Mouse (Mus musculus): Measurements from ENCODE around the gene Vmn1r1. TPM values are rescaled to one million over a fixed set of nuclear protein-coding genes. Genes with fewer than 3 reads are reported as not detected.

The Vmn1r1 gene
- total RNA-seq, 2 experiments from 2014 or later, result not detected

Other genes with a start within 250 kb of the Vmn1r1 start
- gene Enah, start 144.5 kb downstream of the Vmn1r1 start, total RNA-seq (2021), result 100 to 1,000 TPM; 181 to 193 TPM
- gene Srp9, start 39.7 kb downstream of the Vmn1r1 start, total RNA-seq (2021), result 10 to 100 TPM; 58.8 to 61.2 TPM
- 10 to 100 TPM; 80.8 to 93.6 TPM for gene Degs1, start 118.3 kb upstream of the Vmn1r1 start, total RNA-seq (2021)
- 10 to 100 TPM; 40.6 to 45.2 TPM for gene Fbxo28, start 177.1 kb upstream of the Vmn1r1 start, total RNA-seq (2021)
- gene Trp53bp2, start 244.7 kb upstream of the Vmn1r1 start, total RNA-seq (2021), result 10 to 100 TPM; 27.2 to 30.5 TPM

Measured in layer of hippocampus, postnatal 14 days (tissue).